Mouse (Mus musculus) erythroid progenitor cell, adult 5-6 weeks (primary cell): ENCODE data around the gene Gm10134. TPM values are rescaled to one million over a fixed set of nuclear protein-coding genes. Genes with fewer than 3 reads are reported as not detected.
"Not testable (repeated sequence)": the region's sequence is repeated elsewhere in the genome, so short reads cannot be mapped to it uniquely, and the experiment has no call there.

ENCODE experiments used
- ATAC-seq: replicated peaks from 2 replicates; pipeline ENCODE4 v1.8.0; 2016; ENCODE audit warnings: moderate number of reproducible peaks, mild to moderate bottlenecking, moderate TSS enrichment, inconsistent platforms; ENCODE audit not compliant: poor library complexity, low FRiP score, severe bottlenecking
- total RNA-seq, 2 experiments: library from RNA; stranded (forward) in 1 of 2; stranded (reverse) in 1 of 2; fragments of 150-400 nt in 1 of 2; fragments of 186-747, 209-891 nt in 1 of 2; gene quantifications; 2 replicates each; pipeline versions ENCODE4 v1.2.3 to v1.2.4; 2015 to 2017; ENCODE audit warnings: low replicate concordance in 2 of 2

The Gm10134 gene
- total RNA-seq (2015; ENCODE audit: low replicate concordance) (not detected in 2 replicates), total RNA-seq (2017; ENCODE audit: low replicate concordance) (not detected in 2 replicates)

- no peak for ATAC-seq
Measured at GRCm38 (mm10) chr2:28505795-28506194, at the start of gene Gm10134. TSS of gene Gm10134 (plus strand) at chr2:28506095.

- peak; percentile 39; the same call in 1 of the 2 replicates for ATAC-seq
Measured at GRCm38 (mm10) chr2:28456616-28457015, 49.3 kb upstream of the Gm10134 start.

- peak; percentile 56 for ATAC-seq
Measured at GRCm38 (mm10) chr2:28463919-28464318, 42.0 kb upstream of the Gm10134 start.

GRCm38 (mm10) chr2:28464919-28465318, 41.0 kb upstream of the Gm10134 start:
- no peak for ATAC-seq

- no peak for ATAC-seq
Measured at GRCm38 (mm10) chr2:28465836-28466518, 39.9 kb upstream of the Gm10134 start, which contains the start of gene 1700007K13Rik. TSS of gene 1700007K13Rik (minus strand) at chr2:28466332.

GRCm38 (mm10) chr2:28467860-28468485, 37.9 kb upstream of the Gm10134 start, which contains the start of gene Mrps2:
TSS of gene Mrps2 (plus strand) at chr2:28468066.
- ATAC-seq: peak; percentile 65

- ATAC-seq: no peak
Measured at GRCm38 (mm10) chr2:28468486-28469225, 37.2 kb upstream of the Gm10134 start.

GRCm38 (mm10) chr2:28469461-28469860, 36.4 kb upstream of the Gm10134 start:
- no peak for ATAC-seq

GRCm38 (mm10) chr2:28470591-28470990, 35.3 kb upstream of the Gm10134 start:
- no peak for ATAC-seq

- ATAC-seq: not testable (repeated sequence)
Measured at GRCm38 (mm10) chr2:28472011-28472410, 33.9 kb upstream of the Gm10134 start.

- ATAC-seq: not testable (repeated sequence)
Measured at GRCm38 (mm10) chr2:28477993-28478392, 27.9 kb upstream of the Gm10134 start.

GRCm38 (mm10) chr2:28479208-28480204, 26.4 kb upstream of the Gm10134 start:
- no peak for ATAC-seq

- no peak for ATAC-seq
Measured at GRCm38 (mm10) chr2:28483861-28484260, 22.0 kb upstream of the Gm10134 start.

GRCm38 (mm10) chr2:28494521-28494920, 11.4 kb upstream of the Gm10134 start:
- ATAC-seq: no peak

- ATAC-seq: no peak
Measured at GRCm38 (mm10) chr2:28495207-28495756, 10.6 kb upstream of the Gm10134 start.

GRCm38 (mm10) chr2:28495801-28496595, 9.9 kb upstream of the Gm10134 start:
- ATAC-seq: no peak

- ATAC-seq: no peak
Measured at GRCm38 (mm10) chr2:28496671-28497070, 9.2 kb upstream of the Gm10134 start, which contains the start of gene Gbgt1. TSS of gene Gbgt1 (plus strand) at chr2:28496891.

GRCm38 (mm10) chr2:28497561-28497960, 8.3 kb upstream of the Gm10134 start:
- ATAC-seq: no peak
